Mouse (Mus musculus) cerebellum, adult 11-12 months (tissue): ENCODE measurements around the gene Cxcr1.
"Not testable (repeated sequence)": the region's sequence is repeated elsewhere in the genome, so short reads cannot be mapped to it uniquely, and the experiment has no call there.

Experiments
- DNase-seq: peaks from one replicate; pipeline ENCODE4 v3.0.0; 2022

Gene Cxcr1

GRCm38 (mm10) chr1:74195961-74196360 lies 1.5 kb upstream of the Cxcr1 start:
- DNase-seq: no peak

- DNase-seq: no peak
Observed at GRCm38 (mm10) chr1:74192711-74193110, 1.7 kb downstream of the Cxcr1 start.

GRCm38 (mm10) chr1:74190471-74190870 lies 4.0 kb downstream of the Cxcr1 start:
- DNase-seq: no peak

DNA sequence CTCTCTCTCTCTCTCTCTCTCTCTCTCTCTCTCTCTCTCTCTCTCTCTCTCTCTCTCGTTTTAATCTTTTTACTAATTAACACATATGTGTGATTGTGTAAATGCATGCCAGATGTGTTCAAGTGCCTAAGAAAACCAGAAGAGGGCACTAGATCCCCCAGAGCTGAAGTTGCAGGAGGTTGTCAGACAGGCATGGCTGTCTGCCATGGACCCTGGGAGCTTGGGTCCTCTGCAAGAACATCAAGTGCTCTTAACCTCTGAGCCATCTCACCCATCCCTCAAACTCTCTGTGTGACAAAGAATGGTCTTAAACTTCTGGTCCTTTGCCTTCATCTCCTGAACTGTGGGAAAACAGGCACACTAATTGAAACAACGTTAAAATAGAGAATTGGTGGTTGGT lies 11.4 kb downstream of the Cxcr1 start:
- no peak for DNase-seq

- no peak for DNase-seq
Observed at GRCm38 (mm10) chr1:74181462-74181861, 13.0 kb downstream of the Cxcr1 start.

DNA sequence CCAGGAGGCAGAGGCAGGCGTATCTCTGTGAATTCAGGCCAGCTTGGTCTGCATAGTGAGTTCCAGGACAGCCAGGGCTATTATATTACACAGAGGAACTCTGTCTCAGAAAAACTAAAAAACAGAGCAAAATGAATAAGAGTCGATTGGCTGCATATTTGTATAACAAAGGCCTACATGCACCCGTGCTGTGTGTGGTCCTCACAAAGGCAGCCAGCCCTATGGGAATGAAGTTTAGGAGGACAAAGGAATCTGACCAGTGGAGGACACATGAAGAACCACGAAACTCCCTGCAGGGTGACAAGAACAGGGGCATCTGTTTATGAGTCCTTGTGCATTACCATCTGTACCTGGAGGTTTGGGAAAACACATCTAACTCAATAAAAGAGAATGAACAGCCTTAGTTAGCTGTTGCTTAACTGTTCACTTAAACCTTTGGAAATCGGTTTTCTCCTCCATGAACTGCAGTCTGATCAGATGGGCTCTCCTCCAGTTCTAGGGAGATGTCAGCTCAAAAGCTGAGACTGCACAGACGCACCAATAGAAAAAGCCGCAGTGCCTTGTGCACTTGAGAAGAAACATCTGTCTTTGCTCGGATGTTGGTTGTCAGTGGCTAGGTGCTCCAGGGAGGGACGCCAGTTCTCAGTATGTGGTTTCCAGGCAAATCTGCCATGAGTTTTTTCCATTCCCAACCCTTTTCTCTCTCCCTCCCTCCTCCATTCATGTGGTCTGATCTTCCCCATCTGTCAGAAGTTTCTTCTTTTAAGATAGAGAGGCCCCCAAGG lies 14.6 kb downstream of the Cxcr1 start:
- DNase-seq: no peak

GRCm38 (mm10) chr1:74178618-74179017 lies 15.8 kb downstream of the Cxcr1 start:
- DNase-seq: no peak

DNA sequence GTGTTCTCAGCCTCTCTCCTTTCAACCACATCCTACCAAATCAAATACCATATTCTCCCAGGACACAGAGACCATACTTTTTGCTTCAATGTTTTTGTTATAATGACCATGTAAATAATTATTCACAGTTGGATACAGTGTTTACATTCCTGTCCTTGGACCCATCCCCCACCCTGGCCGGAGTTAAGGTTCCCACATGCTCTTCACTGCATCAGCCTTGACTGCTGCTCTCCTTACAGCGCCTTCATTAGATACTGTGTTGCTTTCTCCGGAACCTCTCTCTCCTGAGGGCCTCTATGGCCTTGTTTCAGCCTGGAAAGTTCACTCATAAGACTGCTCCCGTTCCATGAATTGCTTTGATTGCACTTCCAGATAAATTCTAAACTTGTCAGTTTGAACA lies 18.7 kb downstream of the Cxcr1 start:
- no peak for DNase-seq

- no peak for DNase-seq
Observed at GRCm38 (mm10) chr1:74172722-74173121, 21.7 kb downstream of the Cxcr1 start.

- no peak for DNase-seq
Observed at GRCm38 (mm10) chr1:74169721-74170120, 24.7 kb downstream of the Cxcr1 start.

DNA sequence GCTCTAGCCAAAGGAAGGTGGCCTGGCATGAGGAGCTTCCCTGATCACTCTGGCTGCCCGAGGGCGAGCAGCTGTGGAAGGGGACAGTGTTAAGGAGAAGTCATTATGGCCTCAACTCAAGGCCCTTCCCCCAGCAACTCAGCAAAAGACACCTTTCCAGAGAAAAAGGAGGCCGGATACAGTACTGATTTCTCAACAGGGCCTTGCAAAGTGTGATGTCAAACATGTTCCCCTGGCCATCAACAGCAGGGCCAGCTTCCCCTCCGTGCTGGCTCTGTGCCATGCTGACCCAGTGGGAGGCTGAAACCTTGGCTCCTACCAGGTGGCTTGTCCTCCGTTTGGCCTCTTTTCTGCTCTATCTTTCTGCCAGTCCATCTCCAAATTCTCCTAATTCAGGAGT lies 27.3 kb downstream of the Cxcr1 start:
- DNase-seq: peak; percentile 5

DNA sequence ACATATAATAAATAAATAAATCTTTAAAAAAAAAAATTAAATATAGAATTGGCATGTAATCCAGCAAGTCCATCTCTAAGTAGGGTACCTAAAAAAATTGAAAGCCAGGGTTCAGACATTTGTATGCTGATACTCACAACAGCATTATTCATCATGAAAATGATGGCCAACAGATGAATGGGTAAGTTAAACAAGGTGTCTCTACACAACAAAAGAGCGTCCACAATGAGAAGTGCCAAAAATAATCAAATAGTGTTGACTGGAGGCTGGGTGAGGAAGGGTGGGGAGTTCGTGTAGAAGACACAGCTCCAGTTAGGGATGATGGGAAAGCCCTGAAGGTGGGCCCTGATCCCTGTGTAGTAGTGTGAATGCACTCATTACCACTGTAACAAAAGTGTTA lies 34.4 kb downstream of the Cxcr1 start:
- DNase-seq: no peak

DNA sequence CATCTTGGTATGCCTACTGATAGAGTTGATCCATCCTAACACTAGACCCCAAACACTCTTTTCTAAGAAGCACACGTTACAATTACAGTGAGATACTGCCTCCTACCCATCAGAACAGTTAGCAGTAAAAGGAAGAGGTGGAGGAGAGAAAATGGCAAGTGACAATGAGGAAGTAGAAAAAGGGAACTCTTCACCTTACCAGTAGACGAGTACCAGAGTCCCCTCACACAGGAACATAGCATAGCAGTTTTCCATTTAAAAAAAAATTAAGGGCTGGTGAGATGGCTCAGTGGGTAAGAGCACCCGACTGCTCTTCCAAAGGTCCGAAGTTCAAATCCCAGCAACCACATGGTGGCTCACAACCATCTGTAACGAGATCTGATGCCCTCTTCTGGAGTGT lies 34.8 kb downstream of the Cxcr1 start:
- not testable (repeated sequence) for DNase-seq

- DNase-seq: no peak
Observed at GRCm38 (mm10) chr1:74156381-74156910, 38.0 kb downstream of the Cxcr1 start.

- DNase-seq: no peak
Observed at GRCm38 (mm10) chr1:74155435-74156012, 38.9 kb downstream of the Cxcr1 start.

- no peak for DNase-seq
Observed at GRCm38 (mm10) chr1:74153461-74154184, 40.8 kb downstream of the Cxcr1 start, which contains the start of gene Cxcr2. TSS of gene Cxcr2 (plus strand) at chr1:74153989.

DNA sequence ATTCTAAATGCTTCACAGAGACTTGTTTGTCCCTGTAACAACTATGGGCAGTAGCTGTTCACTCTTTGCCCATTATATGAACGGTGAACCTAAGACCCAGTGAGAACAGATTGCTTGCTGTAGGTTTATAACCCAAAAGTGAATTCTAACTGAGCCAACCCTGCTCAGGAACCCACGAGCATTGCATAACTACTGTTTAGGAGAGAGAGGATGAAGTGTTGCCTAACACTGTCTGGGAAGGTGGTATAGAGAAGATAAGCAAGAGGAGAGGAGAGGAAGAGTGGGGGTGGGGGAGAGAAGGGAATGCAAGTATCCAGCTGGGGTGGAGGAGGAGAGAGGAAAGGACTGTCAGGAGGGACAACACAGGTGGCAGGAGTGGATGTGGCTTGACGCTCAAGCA lies 43.3 kb downstream of the Cxcr1 start:
- no peak for DNase-seq

- DNase-seq: no peak
Observed at GRCm38 (mm10) chr1:74150101-74150500, 44.3 kb downstream of the Cxcr1 start.

DNA sequence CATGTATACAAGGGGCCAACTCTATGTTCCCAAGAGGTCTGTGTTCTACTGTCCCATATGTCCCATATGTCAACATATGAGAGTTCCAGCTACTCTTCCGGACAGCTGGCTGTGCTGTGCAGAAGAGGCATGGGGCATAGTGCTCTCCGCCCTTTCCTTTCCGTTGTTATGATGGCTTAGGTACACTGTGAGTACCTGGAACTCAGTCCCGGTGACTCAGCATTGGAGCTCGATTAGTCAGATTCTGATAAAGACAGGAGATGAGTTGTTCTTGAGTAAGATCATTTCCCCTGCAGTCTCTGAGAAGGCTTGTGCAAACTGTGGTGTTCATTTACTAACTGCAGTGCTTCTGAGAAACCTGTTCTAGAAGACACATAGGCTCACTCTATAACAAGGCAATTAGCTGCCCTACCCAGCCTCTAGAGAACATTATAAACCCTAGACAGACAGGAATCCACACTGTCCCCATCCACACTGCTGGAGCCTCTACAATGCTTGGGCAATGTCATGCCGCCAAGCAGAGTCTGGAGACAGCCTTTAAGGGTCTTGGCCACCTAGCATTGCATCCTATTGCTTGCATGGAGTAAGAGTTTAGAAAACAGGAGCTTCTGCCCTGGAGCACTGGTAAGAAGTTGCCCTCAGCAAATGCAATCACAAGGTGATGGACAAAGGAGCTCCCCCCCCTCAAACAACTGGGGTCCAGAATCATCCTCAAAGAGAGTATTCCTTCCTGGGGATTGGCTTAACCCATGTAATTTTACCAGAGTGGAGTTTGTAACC lies 45.1 kb downstream of the Cxcr1 start:
- DNase-seq: no peak
